Mouse (Mus musculus): ENCODE data around the gene Nmrk2.

DNA sequence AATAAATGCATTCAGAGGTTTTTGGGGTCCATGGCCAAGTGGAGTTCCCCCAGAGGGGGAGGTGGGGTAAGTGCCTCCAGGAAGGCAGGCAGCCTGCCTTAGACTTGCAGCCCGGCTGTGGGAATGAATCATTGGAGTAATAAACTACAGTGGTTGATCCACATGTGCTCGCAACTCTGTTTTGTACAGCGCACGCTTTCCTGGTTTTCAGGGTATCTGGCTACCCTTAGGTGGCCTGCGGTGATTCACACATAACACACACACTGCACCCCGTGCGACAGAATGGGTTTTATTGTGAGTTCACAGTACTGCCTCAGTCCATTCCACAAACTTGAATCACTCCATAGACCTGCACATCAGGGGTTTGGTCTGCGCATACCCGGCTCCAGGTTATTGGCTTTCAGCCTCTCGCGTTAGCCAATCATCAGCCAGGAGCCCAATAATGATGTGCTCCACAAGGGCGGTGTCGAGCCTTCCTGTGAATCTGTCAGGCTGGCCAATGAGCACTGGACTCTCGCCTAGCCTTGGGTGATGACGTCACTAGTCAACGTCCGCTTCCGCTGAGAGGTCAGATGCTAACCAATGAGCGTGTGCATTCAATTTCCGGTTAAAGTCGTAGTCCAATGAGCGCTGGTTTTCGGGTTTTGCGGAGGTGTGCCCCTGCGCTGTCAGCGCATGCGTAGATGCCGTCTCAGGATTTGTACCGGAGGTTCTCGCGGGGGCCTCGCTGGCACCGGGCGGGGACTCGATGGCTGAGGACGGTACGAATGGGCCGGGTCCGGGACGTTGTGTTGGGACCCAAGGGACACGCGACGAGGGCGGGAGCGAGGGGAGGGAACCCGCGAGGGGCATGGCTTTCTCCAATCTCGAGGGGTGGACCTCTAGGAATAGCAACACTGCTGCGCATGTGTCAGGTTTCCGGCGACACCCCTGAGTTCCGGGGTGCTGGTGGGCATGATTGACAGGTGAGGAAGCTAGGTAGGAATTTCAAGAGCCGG is 19.2 kb downstream of the Nmrk2 start, which contains the start of gene Dapk3:
- peak; percentile 70; the same call in 1 of the 2 replicates for TF ChIP-seq POLR2A (IDR thresholded peaks at IDR 0.05; ENCODE audit: borderline replicate concordance, extremely low read depth, low read depth, low read length)
- TF ChIP-seq CTCF (IDR thresholded peaks at IDR 0.05; ENCODE audit: insufficient read depth, low read length), result no peak

Measured in lung, adult 2 months (tissue).